Comparison of ENCODE assay signal across 25 mouse cellular contexts in genomic region chr17:44053427-44053826, GRCm38 (mm10). TPM values are rescaled to one million over a fixed set of nuclear protein-coding genes. Genes with fewer than 3 reads are reported as not detected.
DNase-seq lines count a peak whose midpoint lies in the region; ATAC-seq and TF ChIP-seq lines count a peak whose summit lies in the region.
"Had no signal": no experiment of that assay in that cellular context is flagged by ENCODE, and none has a peak within 500 bp of the region (broad histone marks: within the 10 kb centered on the region; RNA-seq: fewer than 3 reads in every experiment).

No protein-coding gene starts in this region.

- TF ChIP-seq POLR2A in kidney, adult 2 months (IDR thresholded peaks at IDR 0.05; ENCODE audit: low read depth, low read length), result no peak

- H3K9me3 ChIP-seq in hindbrain, embryonic 11.5 days (ENCODE audit: control insufficient read depth, low read length), result no peaks in the 10 kb centered on the region
- H3K9me3 ChIP-seq: embryonic facial prominence, embryonic 15.5 days; forebrain, embryonic 10.5 days; lung, embryonic 15.5 days; stomach, embryonic 15.5 days had no signal

- H3K36me3 ChIP-seq in kidney, adult 2 months (ENCODE audit: control insufficient read depth, insufficient read depth, low read length), result no peaks in the 10 kb centered on the region
- no peaks in the 10 kb centered on the region for H3K36me3 ChIP-seq in hindbrain, embryonic 11.5 days (ENCODE audit: control insufficient read depth, insufficient read depth, low read length)
- H3K36me3 ChIP-seq: embryonic facial prominence, embryonic 15.5 days; forebrain, embryonic 10.5 days; limb, embryonic 13.5 days; lung, embryonic 15.5 days; stomach, embryonic 15.5 days had no signal

- ATAC-seq in granulocyte monocyte progenitor cell, adult 5-6 weeks (replicated peaks; ENCODE audit: poor library complexity, severe bottlenecking), result peak; percentile 99
- peak; percentile 97 for ATAC-seq in monocyte, adult 5-6 weeks (replicated peaks; ENCODE audit: insufficient number of reproducible peaks, low FRiP score, low TSS enrichment, poor library complexity, severe bottlenecking)
- no peak for ATAC-seq in inflammation-experienced regulatory T-cells, adult 6 months
- no peak for ATAC-seq in hindbrain, embryonic 11.5 days (ENCODE audit: low FRiP score)
- ATAC-seq: activated CD4-positive, CD25-positive, alpha-beta regulatory T cell, adult 4 months; hindbrain, postnatal 0 days; Patski had no signal

- intact Hi-C loops in gastrocnemius, postnatal 36 days (cut with DNase I), result no loop called here

- no peaks in the 10 kb centered on the region; the same call in 1 of the 2 replicates for H3K27me3 ChIP-seq in kidney, adult 2 months (replicated peaks; ENCODE audit: control insufficient read depth, insufficient read depth, low read length)
- H3K27me3 ChIP-seq in hindbrain, embryonic 11.5 days (ENCODE audit: control insufficient read depth, insufficient read depth, low read length), result no peaks in the 10 kb centered on the region
- H3K27me3 ChIP-seq: embryonic facial prominence, embryonic 15.5 days; limb, embryonic 13.5 days; lung, embryonic 15.5 days; Patski; stomach, embryonic 15.5 days had no signal

- WGBS in kidney, adult 2 months, result 78% methylated on average over 4 of the region's 4 CpGs
- WGBS in hindbrain, embryonic 11.5 days, result 75% methylated on average over 4 of the region's 4 CpGs

- no peak overlapping the region for H3K9ac ChIP-seq in hindbrain, embryonic 11.5 days (ENCODE audit: low read depth, low read length)
- H3K9ac ChIP-seq: embryonic facial prominence, embryonic 15.5 days; limb, embryonic 13.5 days; lung, embryonic 15.5 days; stomach, embryonic 15.5 days had no signal

- no peak overlapping the region for H3K4me2 ChIP-seq in hindbrain, embryonic 11.5 days (replicated peaks; ENCODE audit: low read depth, low read length)
- H3K4me2 ChIP-seq: embryonic facial prominence, embryonic 15.5 days; limb, embryonic 13.5 days; lung, embryonic 15.5 days; midbrain, embryonic 11.5 days; stomach, embryonic 15.5 days had no signal

- H3K4me3 ChIP-seq in kidney, adult 2 months (ENCODE audit: insufficient read depth, low read depth, low read length), result no peak overlapping the region
- H3K4me3 ChIP-seq in hindbrain, embryonic 11.5 days (ENCODE audit: low read depth, low read length), result no peak overlapping the region
- H3K4me3 ChIP-seq: embryonic facial prominence, embryonic 15.5 days; forebrain, embryonic 10.5 days; limb, embryonic 13.5 days; lung, embryonic 15.5 days; stomach, embryonic 15.5 days had no signal

- TF ChIP-seq CTCF in kidney, adult 2 months (conservative IDR thresholded peaks at IDR 0.05; ENCODE audit: insufficient read depth, insufficient read length, low read depth, low read length), result no peak

- no peak overlapping the region for H3K27ac ChIP-seq in kidney, adult 2 months (ENCODE audit: insufficient read depth, low read depth, low read length)
- H3K27ac ChIP-seq in hindbrain, embryonic 11.5 days (ENCODE audit: low read depth, low read length), result no peak overlapping the region
- H3K27ac ChIP-seq: embryonic facial prominence, embryonic 15.5 days; forebrain, embryonic 10.5 days; hindbrain, postnatal 0 days; limb, embryonic 13.5 days; lung, embryonic 15.5 days; stomach, embryonic 15.5 days had no signal

- H3K4me1 ChIP-seq in kidney, adult 2 months (ENCODE audit: control insufficient read depth, insufficient read depth, low read length), result no peaks in the 10 kb centered on the region
- no peaks in the 10 kb centered on the region for H3K4me1 ChIP-seq in hindbrain, embryonic 11.5 days (replicated peaks; ENCODE audit: control insufficient read depth, insufficient read depth, low read length)
- H3K4me1 ChIP-seq: embryonic facial prominence, embryonic 15.5 days; forebrain, embryonic 10.5 days; limb, embryonic 13.5 days; lung, embryonic 15.5 days; stomach, embryonic 15.5 days had no signal

- DNase-seq in kidney, adult 2 months, result peak; percentile 25
- no peak for DNase-seq in kidney, postnatal 36 days
- peak; percentile 91 for DNase-seq in 416B (ENCODE audit: low read depth)
- DNase-seq in gastrocnemius, postnatal 36 days, result no peak
- DNase-seq in hindbrain, embryonic 11.5 days (ENCODE audit: low spot score), result no peak
- DNase-seq: adrenal gland, postnatal 14 days; cerebellum, adult 2 months; embryo, embryonic 11 days; gastrocnemius, postnatal 10 days; heart, postnatal 10 days; kidney, adult 18-20 months; kidney, postnatal 4 days; thymus, adult 2 months had no signal

RNA-seq across cellular contexts. Expression of gene Enpp5, which starts 25.2 kb away (rescaled TPM):
- polyA plus RNA-seq in kidney, adult 2 months (2012; rRNA removed), result 89.5 and 98.4 TPM in 2 replicates
- 5.4 and 5.6 TPM in 2 replicates for total RNA-seq in granulocyte monocyte progenitor cell, adult 5-6 weeks (2014; fragmentation: Nextera tagmentation)
- total RNA-seq in granulocyte monocyte progenitor cell, adult 5-6 weeks (2017), result 5.2 and 6.2 TPM in 2 replicates
- 6.8 to 16.6 TPM (median 10.2 TPM) in 3 replicates for total RNA-seq in monocyte, adult 5-6 weeks (2017)
- 1 to 10 TPM; 5.5 to 5.6 TPM for total RNA-seq in gastrocnemius, postnatal 36 days (2021)
- 1 to 10 TPM; 5.0 to 9.7 (median 7.6) TPM for polyA plus RNA-seq in inflammation-experienced regulatory T-cells, adult 6 months (2017; shearing (Covaris generic))
- polyA plus RNA-seq in hindbrain, embryonic 11.5 days (2014; fragmentation: Nextera tagmentation; extraction: Ambion mirVana), result 14.8 and 16.6 TPM in 2 replicates

RNA-seq across cellular contexts. Expression of gene Enpp4, which starts 52.2 kb away (rescaled TPM):
- polyA plus RNA-seq in kidney, adult 2 months (2012; rRNA removed), result 7.2 and 8.2 TPM in 2 replicates
- total RNA-seq in granulocyte monocyte progenitor cell, adult 5-6 weeks (2014; fragmentation: Nextera tagmentation), result 5.1 and 9.6 TPM in 2 replicates
- 9.6 and 12.2 TPM in 2 replicates for total RNA-seq in granulocyte monocyte progenitor cell, adult 5-6 weeks (2017)
- total RNA-seq in monocyte, adult 5-6 weeks (2017), result 9.7 to 31.6 TPM (median 12.8 TPM) in 3 replicates
- 10 to 100 TPM; 32.1 to 38.8 TPM for total RNA-seq in gastrocnemius, postnatal 36 days (2021)
- 1 to 10 TPM; 2.3 to 7.5 (median 5.8) TPM for polyA plus RNA-seq in inflammation-experienced regulatory T-cells, adult 6 months (2017; shearing (Covaris generic))
- 3.4 and 3.5 TPM in 2 replicates for polyA plus RNA-seq in hindbrain, embryonic 11.5 days (2014; fragmentation: Nextera tagmentation; extraction: Ambion mirVana)

Comparison
In these comparisons a context has a peak if more than half of its experiments do, and no peak if none do; other contexts are left out.
1. DNase-seq: peak in kidney, adult 2 months (single experiment) and 416B (single experiment); none in kidney, postnatal 36 days (0 of 2), gastrocnemius, postnatal 36 days (0 of 2) and hindbrain, embryonic 11.5 days (single experiment).
2. ATAC-seq: peak in granulocyte monocyte progenitor cell, adult 5-6 weeks (single experiment) and monocyte, adult 5-6 weeks (single experiment); none in inflammation-experienced regulatory T-cells, adult 6 months (single experiment) and hindbrain, embryonic 11.5 days (single experiment).